Comparison of ENCODE assay signal across 9 mouse cellular contexts in the genomic region with DNA sequence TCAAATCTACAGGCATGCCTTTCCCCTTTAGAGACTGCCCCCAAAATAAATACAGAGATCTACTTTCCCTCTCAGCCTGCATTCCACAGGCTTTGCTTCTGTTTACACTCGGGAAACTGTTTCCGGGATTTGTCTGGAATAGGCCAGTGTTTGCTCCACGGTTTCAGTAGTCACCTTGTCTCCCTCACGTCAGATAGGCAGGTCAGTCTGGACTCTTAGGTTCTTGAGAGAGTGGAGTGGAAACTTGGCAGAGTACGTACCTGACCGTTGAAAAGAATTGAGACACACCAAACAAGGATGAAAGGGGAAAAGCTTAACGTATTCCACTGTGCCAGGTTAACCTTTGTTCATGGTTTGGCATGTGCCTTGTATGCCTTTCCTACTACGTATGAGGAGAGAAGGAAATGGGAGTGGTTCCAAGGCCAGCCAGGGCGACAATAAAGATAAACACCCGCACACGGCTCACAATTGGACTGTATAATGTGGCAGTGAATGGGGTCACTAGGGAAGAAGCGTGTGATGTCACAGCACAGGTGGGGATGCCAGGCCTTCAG. TPM values are rescaled to one million over a fixed set of nuclear protein-coding genes. Genes with fewer than 3 reads are reported as not detected.
DNase-seq lines count a peak whose midpoint lies in the region; ATAC-seq and TF ChIP-seq lines count a peak whose summit lies in the region.
"Had no signal": no experiment of that assay in that cellular context is flagged by ENCODE, and none has a peak within 500 bp of the region (broad histone marks: within the 10 kb centered on the region; RNA-seq: fewer than 3 reads in every experiment).

No protein-coding gene starts in this region.

- TF ChIP-seq CTCF in testis, adult 2 months (IDR thresholded peaks at IDR 0.05; ENCODE audit: control insufficient read depth, insufficient read depth, insufficient replicate concordance, low read depth, low read length), result no peak

- 0 out of 2 replicates have a peak, but pooled peaks have one; percentile 10 for ATAC-seq in limb, embryonic 15.5 days (ENCODE audit: insufficient number of reproducible peaks, low FRiP score, low TSS enrichment, low read depth)

- peak overlapping the region; percentile 87 for H3K27ac ChIP-seq in testis, adult 2 months (ENCODE audit: control insufficient read depth, insufficient read depth, low read depth, low read length)
- no peak overlapping the region for H3K27ac ChIP-seq in limb, embryonic 15.5 days

- intact Hi-C loops in heart, postnatal 10 days (cut with DNase I), result no loop called here

- WGBS in limb, embryonic 15.5 days, result 60% methylated on average over 12 of the region's 12 CpGs

- TF ChIP-seq POLR2A in testis, adult 2 months (IDR thresholded peaks at IDR 0.05; ENCODE audit: control insufficient read depth, low read depth, low read length), result no peak

- H3K4me1 ChIP-seq in testis, adult 2 months (ENCODE audit: control insufficient read depth, insufficient read depth, low read length), result peaks cover 3% of the 10 kb centered on the region; the same call in 1 of the 2 replicates
- 0 out of 2 replicates have a peak, but pooled peaks cover 3% of the 10 kb centered on the region for H3K4me1 ChIP-seq in limb, embryonic 15.5 days

- no peak overlapping the region for H3K4me3 ChIP-seq in testis, adult 2 months (ENCODE audit: control insufficient read depth, low read depth, low read length)
- H3K4me3 ChIP-seq in limb, embryonic 15.5 days, result no peak overlapping the region

- no peaks in the 10 kb centered on the region for H3K9me3 ChIP-seq in limb, embryonic 15.5 days

- no peak for DNase-seq in testis, postnatal 10 days (ENCODE audit: low spot score)
- DNase-seq in heart, postnatal 10 days, result peak; percentile 60 to 65
- peak; percentile 67 for DNase-seq in yolk sac, embryonic 10.5 days (ENCODE audit: low spot score)
- DNase-seq in spleen, postnatal 14 days (ENCODE audit: low spot score in 2 of 2), result no peak
- DNase-seq in gastrocnemius, postnatal 4 days (ENCODE audit: low spot score in 2 of 2), result no peak
- no peak for DNase-seq in cerebellum, adult 9-11 months
- DNase-seq: cerebellum, postnatal 36 days had no signal

- H3K27me3 ChIP-seq in testis, adult 2 months (ENCODE audit: control insufficient read depth, insufficient read depth, low read length), result no peaks in the 10 kb centered on the region
- H3K27me3 ChIP-seq in limb, embryonic 15.5 days, result no peaks in the 10 kb centered on the region

- no peaks in the 10 kb centered on the region for H3K36me3 ChIP-seq in testis, adult 2 months (ENCODE audit: control insufficient read depth, insufficient read depth, low read length)
- H3K36me3 ChIP-seq in limb, embryonic 15.5 days, result no peaks in the 10 kb centered on the region

- no peak overlapping the region for H3K9ac ChIP-seq in limb, embryonic 15.5 days

- no peak overlapping the region for H3K4me2 ChIP-seq in limb, embryonic 15.5 days

RNA-seq across cellular contexts. Expression of gene Tfpi, which starts 43.0 kb away (rescaled TPM):
- polyA plus RNA-seq in testis, adult 2 months (2012; rRNA removed), result 1.2 and 1.5 TPM in 2 replicates
- 10 to 100 TPM; 62.3 to 67.1 TPM for total RNA-seq in heart, postnatal 10 days (2021)
- polyA plus RNA-seq in limb, embryonic 15.5 days (2015; fragmentation: Nextera tagmentation; extraction: Ambion mirVana), result 28.6 and 29.9 TPM in 2 replicates
- total RNA-seq in gastrocnemius, postnatal 4 days (2021), result 10 to 100 TPM; 18.4 to 19.9 TPM

Comparison
In these comparisons a context has a peak if more than half of its experiments do, and no peak if none do; other contexts are left out.
1. DNase-seq: peak in heart, postnatal 10 days (2 of 2) and yolk sac, embryonic 10.5 days (single experiment); none in testis, postnatal 10 days (single experiment), spleen, postnatal 14 days (0 of 2), gastrocnemius, postnatal 4 days (0 of 2) and cerebellum, adult 9-11 months (single experiment).